Mouse (Mus musculus) midbrain, postnatal 0 days (tissue): Measurements from ENCODE around the gene Olfr697. TPM values are rescaled to one million over a fixed set of nuclear protein-coding genes. Genes with fewer than 3 reads are reported as not detected.

Experiments used
- ATAC-seq: fragments of 200-750 bp; cut with Nextera tagmentation; 2 replicates; pipeline ENCODE4 v1.8.0; 2017; ENCODE audit warnings: moderate number of reproducible peaks, mild to moderate bottlenecking, moderate TSS enrichment, moderate library complexity; ENCODE audit not compliant: low FRiP score
- DNase-seq: peaks from one replicate; pipeline ENCODE4 v3.0.0-alpha.2; 2015; ENCODE audit warnings: low spot score
- H3K27ac ChIP-seq: fragments of 300-500 bp; sonication (generic); 2 replicates; pipeline ENCODE4 v1.5.1; 2014; ENCODE audit warnings: low read depth, mild to moderate bottlenecking, low read length, mixed read lengths
- H3K27me3 ChIP-seq: fragments of 300-500 bp; sonication (generic); 2 replicates; pipeline ENCODE4 v1.6.1; 2014; ENCODE audit warnings: low read length, control low read depth, mixed read lengths; ENCODE audit not compliant: insufficient read depth
- H3K36me3 ChIP-seq: fragments of 300-500 bp; sonication (generic); 2 replicates; pipeline ENCODE4 v1.6.1; 2014; ENCODE audit warnings: low read length, control low read depth, mixed read lengths; ENCODE audit not compliant: insufficient read depth
- H3K4me1 ChIP-seq: fragments of 300-500 bp; sonication (generic); 2 replicates; pipeline ENCODE4 v1.6.1; 2014; ENCODE audit warnings: mild to moderate bottlenecking, control low read depth, antibody characterized with exemption, low read length, mixed read lengths; ENCODE audit not compliant: insufficient read depth
- H3K4me2 ChIP-seq: fragments of 300-500 bp; sonication (generic); 2 replicates; pipeline ENCODE4 v1.6.1; 2014; ENCODE audit warnings: low read depth, mild to moderate bottlenecking, low read length, mixed read lengths; ENCODE audit not compliant: poor library complexity, severe bottlenecking
- H3K4me3 ChIP-seq: fragments of 300-500 bp; sonication (generic); 2 replicates; pipeline ENCODE4 v1.5.1; 2014; ENCODE audit warnings: low read depth, mild to moderate bottlenecking, low read length, moderate library complexity
- H3K9ac ChIP-seq: fragments of 300-500 bp; sonication (generic); replicated peaks from 2 replicates; pipeline ENCODE4 v1.6.1; 2014; ENCODE audit warnings: mild to moderate bottlenecking, low read length, moderate library complexity, mixed read lengths; ENCODE audit not compliant: poor library complexity, severe bottlenecking
- H3K9me3 ChIP-seq: fragments of 300-500 bp; sonication (generic); 2 replicates; pipeline ENCODE4 v1.6.1; 2016; ENCODE audit warnings: low read length, control low read depth
- CTCF ChIP-seq: IDR thresholded peaks from 2 replicates; pipeline ENCODE4 v1.5.1; 2016; ENCODE audit warnings: antibody characterized with exemption, mild to moderate bottlenecking
- WGBS: fragments of 180-500 bp; shearing (Covaris S2); extraction: QIAGEN DNeasy Blood & Tissue Kit; methylation state at CpG from one replicate; pipeline ENCODE4 v1.1.7; 2014; 5-methylcytosine and 5-hydroxymethylcytosine counted together
- polyA plus RNA-seq: library from polyadenylated mRNA; unstranded; fragments of >200 nt; fragmentation: Nextera tagmentation; extraction: Ambion mirVana; gene quantifications from 2 replicates; pipeline ENCODE4 v1.2.1, GENCODE M21; 2015
- total RNA-seq: library from RNA; depleted of rRNA; stranded (reverse); fragments of >200 nt; gene quantifications from 2 replicates; pipeline ENCODE4 v1.2.3, GENCODE M21; 2014; rRNA removed

Olfr697 gene
- total and polyA plus RNA-seq, 2 experiments from 2014 or later: 0.22 TPM; not detected in 1

- no peaks in the 10 kb centered on the region for H3K4me1 ChIP-seq
- H3K9ac ChIP-seq: no peak overlapping the region
- H3K4me2 ChIP-seq: no peak overlapping the region
- H3K9me3 ChIP-seq: peaks cover 3% of the 10 kb centered on the region; the same call in 1 of the 2 replicates
- DNase-seq (no peak), ATAC-seq (no peak)
- TF ChIP-seq CTCF: no peak
- no peaks in the 10 kb centered on the region for H3K36me3 ChIP-seq
- no peak overlapping the region for H3K27ac ChIP-seq
- no peak overlapping the region for H3K4me3 ChIP-seq
- no peaks in the 10 kb centered on the region for H3K27me3 ChIP-seq
- WGBS: 83% methylated on average over 1 of the region's 1 CpGs
Observed at GRCm38 (mm10) chr7:106696891-106697290, 45.4 kb downstream of the Olfr697 start.

DNA sequence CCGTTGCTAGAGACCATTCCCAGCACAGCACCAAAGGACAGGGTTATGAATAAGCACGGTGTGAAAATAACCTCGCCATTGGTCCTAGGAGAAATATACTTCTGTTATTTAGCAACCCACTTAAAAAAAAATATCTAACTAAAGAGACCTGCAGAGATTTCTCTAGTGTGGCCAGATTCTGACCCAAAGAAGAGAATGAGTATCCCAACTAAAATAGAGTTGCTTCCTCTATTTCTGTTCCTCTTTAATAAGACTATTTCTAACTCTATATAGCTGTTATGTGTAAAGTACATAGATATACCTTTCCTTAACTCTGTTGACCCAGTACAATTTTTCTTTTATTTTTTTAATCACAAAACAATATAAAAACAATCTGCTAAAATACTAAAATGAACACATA lies 49.3 kb downstream of the Olfr697 start:
- no peak overlapping the region for H3K27ac ChIP-seq
- H3K9me3 ChIP-seq: no peaks in the 10 kb centered on the region
- H3K4me1 ChIP-seq: no peaks in the 10 kb centered on the region
- H3K4me2 ChIP-seq: no peak overlapping the region
- no peak for DNase-seq
- TF ChIP-seq CTCF: no peak
- WGBS: 89% methylated on average over 3 of the region's 3 CpGs
- no peaks in the 10 kb centered on the region for H3K36me3 ChIP-seq
- no peak for ATAC-seq
- H3K9ac ChIP-seq: no peak overlapping the region
- H3K4me3 ChIP-seq: no peak overlapping the region
- no peaks in the 10 kb centered on the region for H3K27me3 ChIP-seq

- WGBS: 87% methylated on average over 1 of the region's 1 CpGs
- Histone ChIP-seq H3K27me3 (no peaks in the 10 kb centered on the region), H3K27ac (no peak within 1 kb of the TSS)
Observed at GRCm38 (mm10) chr7:106691714-106692113, 50.5 kb downstream of the Olfr697 start, which contains the start of gene Olfr694. Olfr694 (minus strand) TSS chr7:106691814.

More at GRCm38 (mm10) chr7:106691714-106692113, 50.5 kb downstream of the Olfr697 start, which contains the start of gene Olfr694:
- Histone ChIP-seq H3K36me3 (no peaks in the 10 kb centered on the region), H3K4me3 (no peak within 1 kb of the TSS), H3K9me3 (no peaks in the 10 kb centered on the region), H3K9ac (no peak within 1 kb of the TSS), H3K4me1 (no peaks in the 10 kb centered on the region), H3K4me2 (no peak within 1 kb of the TSS)
- DNase-seq (no peak), ATAC-seq (no peak)
- TF ChIP-seq CTCF: no peak

Other genes with a start within 250 kb of the Olfr697 start
- not detected in 2 replicates for gene Olfr693, start 61.9 kb downstream of the Olfr697 start, total RNA-seq
- not detected in 2 replicates for gene Olfr693, start 61.9 kb downstream of the Olfr697 start, polyA plus RNA-seq
- not detected in 2 replicates for gene Olfr694, start 50.6 kb downstream of the Olfr697 start, total RNA-seq
- gene Olfr694, start 50.6 kb downstream of the Olfr697 start, polyA plus RNA-seq: not detected in 2 replicates
- not detected in 2 replicates for gene Olfr695, start 26.0 kb downstream of the Olfr697 start, total RNA-seq
- not detected in 2 replicates for gene Olfr695, start 26.0 kb downstream of the Olfr697 start, polyA plus RNA-seq
- gene Olfr698, start 13.0 kb upstream of the Olfr697 start, total RNA-seq: not detected in 2 replicates
- gene Olfr698, start 13.0 kb upstream of the Olfr697 start, polyA plus RNA-seq: not detected in 2 replicates
- not detected in 2 replicates for gene Olfr699, start 50.8 kb upstream of the Olfr697 start, total RNA-seq
- gene Olfr699, start 50.8 kb upstream of the Olfr697 start, polyA plus RNA-seq: not detected in 2 replicates
- not detected in 2 replicates for gene Olfr700, start 66.4 kb upstream of the Olfr697 start, total RNA-seq
- not detected in 2 replicates for gene Olfr700, start 66.4 kb upstream of the Olfr697 start, polyA plus RNA-seq
- not detected in 2 replicates for gene Olfr701, start 71.7 kb upstream of the Olfr697 start, total RNA-seq
- not detected in 2 replicates for gene Olfr701, start 71.7 kb upstream of the Olfr697 start, polyA plus RNA-seq
- gene Olfr702, start 91.5 kb upstream of the Olfr697 start, total RNA-seq: not detected in 2 replicates
- not detected in 2 replicates for gene Olfr702, start 91.5 kb upstream of the Olfr697 start, polyA plus RNA-seq
- gene Olfr703, start 100.9 kb upstream of the Olfr697 start, total RNA-seq: not detected in 2 replicates
- not detected in 2 replicates for gene Olfr703, start 100.9 kb upstream of the Olfr697 start, polyA plus RNA-seq
- gene Olfr704, start 120.7 kb upstream of the Olfr697 start, total RNA-seq: not detected in 2 replicates
- not detected in 2 replicates for gene Olfr704, start 120.7 kb upstream of the Olfr697 start, polyA plus RNA-seq
- not detected in 2 replicates for gene Olfr705, start 134.4 kb upstream of the Olfr697 start, total RNA-seq
- gene Olfr705, start 134.4 kb upstream of the Olfr697 start, polyA plus RNA-seq: not detected in 2 replicates
- not detected in 2 replicates for gene Olfr706, start 145.7 kb upstream of the Olfr697 start, total RNA-seq
- gene Olfr706, start 145.7 kb upstream of the Olfr697 start, polyA plus RNA-seq: not detected in 2 replicates
- not detected in 2 replicates for gene Olfr707, start 158.8 kb upstream of the Olfr697 start, total RNA-seq
- not detected in 2 replicates for gene Olfr707, start 158.8 kb upstream of the Olfr697 start, polyA plus RNA-seq
- not detected in 2 replicates for gene Olfr1532-ps1, start 165.6 kb upstream of the Olfr697 start, total RNA-seq
- not detected in 2 replicates for gene Olfr1532-ps1, start 165.6 kb upstream of the Olfr697 start, polyA plus RNA-seq
- not detected in 2 replicates for gene Olfr709-ps1, start 189.8 kb upstream of the Olfr697 start, total RNA-seq
- gene Olfr709-ps1, start 189.8 kb upstream of the Olfr697 start, polyA plus RNA-seq: not detected in 2 replicates
- gene Olfr710, start 205.9 kb upstream of the Olfr697 start, total RNA-seq: not detected in 2 replicates
- gene Olfr710, start 205.9 kb upstream of the Olfr697 start, polyA plus RNA-seq: not detected in 2 replicates
- not detected in 2 replicates for gene Olfr6, start 221.5 kb upstream of the Olfr697 start, total RNA-seq
- gene Olfr6, start 221.5 kb upstream of the Olfr697 start, polyA plus RNA-seq: not detected in 2 replicates
- not detected in 2 replicates for gene Olfr711, start 233.0 kb upstream of the Olfr697 start, total RNA-seq
- gene Olfr711, start 233.0 kb upstream of the Olfr697 start, polyA plus RNA-seq: not detected in 2 replicates